Mouse (Mus musculus) neural tube, embryonic 15.5 days (tissue): Measurements from ENCODE around the gene Ddit4. TPM values are rescaled to one million over a fixed set of nuclear protein-coding genes. Genes with fewer than 3 reads are reported as not detected.
"Not testable (repeated sequence)": the region's sequence is repeated elsewhere in the genome, so short reads cannot be mapped to it uniquely, and the experiment has no call there.

Source experiments
- ATAC-seq: fragments of 200-750 bp; cut with Nextera tagmentation; 2 replicates; pipeline ENCODE4 v1.8.0; 2017; ENCODE audit warnings: mild to moderate bottlenecking, moderate TSS enrichment, moderate library complexity; ENCODE audit not compliant: low FRiP score
- H3K27ac ChIP-seq: fragments of 300-500 bp; sonication (generic); replicated peaks from 2 replicates; pipeline ENCODE4 v1.5.1; 2015; ENCODE audit warnings: mild to moderate bottlenecking, inconsistent platforms
- H3K27me3 ChIP-seq: fragments of 300-500 bp; sonication (generic); replicated peaks from 2 replicates; pipeline ENCODE4 v1.6.1; 2015; ENCODE audit warnings: inconsistent platforms
- H3K36me3 ChIP-seq: fragments of 300-500 bp; sonication (generic); 2 replicates; pipeline ENCODE4 v1.6.1; 2015; ENCODE audit warnings: inconsistent platforms
- H3K4me1 ChIP-seq: fragments of 300-500 bp; sonication (generic); 2 replicates; pipeline ENCODE4 v1.6.1; 2015; ENCODE audit warnings: inconsistent platforms
- H3K4me2 ChIP-seq: fragments of 300-500 bp; sonication (generic); 2 replicates; pipeline ENCODE4 v1.6.1; 2015; ENCODE audit warnings: inconsistent platforms, mild to moderate bottlenecking, moderate library complexity
- H3K4me3 ChIP-seq: fragments of 300-500 bp; sonication (generic); replicated peaks from 2 replicates; pipeline ENCODE4 v1.5.1; 2015; ENCODE audit warnings: mild to moderate bottlenecking, inconsistent platforms
- H3K9ac ChIP-seq: fragments of 300-500 bp; sonication (generic); replicated peaks from 2 replicates; pipeline ENCODE4 v1.6.1; 2015; ENCODE audit warnings: mild to moderate bottlenecking, inconsistent platforms
- H3K9me3 ChIP-seq: fragments of 300-500 bp; sonication (generic); replicated peaks from 2 replicates; pipeline ENCODE4 v1.6.1; 2016; ENCODE audit warnings: inconsistent platforms
- WGBS: fragments of 180-500 bp; shearing (Covaris S2); methylation state at CpG from one replicate; pipeline ENCODE4 v1.1.7; 2015; ENCODE audit warnings: mixed read lengths; 5-methylcytosine and 5-hydroxymethylcytosine counted together
- polyA plus RNA-seq: library from polyadenylated mRNA; unstranded; fragments of >200 nt; fragmentation: Nextera tagmentation; extraction: Ambion mirVana; gene quantifications from 2 replicates; pipeline ENCODE4 v1.2.1, GENCODE M21; 2015

The Ddit4 gene
- 80.8 and 91.6 TPM in 2 replicates for polyA plus RNA-seq

GRCm38 (mm10) chr10:59951211-59952151, at the start of gene Ddit4:
Gene Ddit4 (minus strand): TSS chr10:59951834.
- Histone ChIP-seq H3K9me3 (no peaks in the 10 kb centered on the region), H3K36me3 (no peaks in the 10 kb centered on the region), H3K9ac (peak within 1 kb of the TSS; percentile 94), H3K4me2 (peak within 1 kb of the TSS; percentile 94), H3K27me3 (no peaks in the 10 kb centered on the region), H3K4me3 (peak within 1 kb of the TSS; percentile 69), H3K27ac (peak within 1 kb of the TSS; percentile 98), H3K4me1 (peaks cover 36% of the 10 kb centered on the region)
- peak; percentile 96 for ATAC-seq
- WGBS, result under 1% methylated on average over 75 of the region's 76 CpGs

- Histone ChIP-seq H3K27ac (no peak overlapping the region), H3K4me3 (no peak overlapping the region), H3K4me2 (no peak overlapping the region), H3K36me3 (peaks cover 17% of the 10 kb centered on the region; the same call in 1 of the 2 replicates), H3K4me1 (peaks cover 21% of the 10 kb centered on the region), H3K9me3 (no peaks in the 10 kb centered on the region), H3K27me3 (no peaks in the 10 kb centered on the region), H3K9ac (no peak overlapping the region)
- ATAC-seq, result no peak
- 91% methylated on average over 3 of the region's 3 CpGs for WGBS
Observed at GRCm38 (mm10) chr10:59999057-59999456, 47.4 kb upstream of the Ddit4 start.

DNA sequence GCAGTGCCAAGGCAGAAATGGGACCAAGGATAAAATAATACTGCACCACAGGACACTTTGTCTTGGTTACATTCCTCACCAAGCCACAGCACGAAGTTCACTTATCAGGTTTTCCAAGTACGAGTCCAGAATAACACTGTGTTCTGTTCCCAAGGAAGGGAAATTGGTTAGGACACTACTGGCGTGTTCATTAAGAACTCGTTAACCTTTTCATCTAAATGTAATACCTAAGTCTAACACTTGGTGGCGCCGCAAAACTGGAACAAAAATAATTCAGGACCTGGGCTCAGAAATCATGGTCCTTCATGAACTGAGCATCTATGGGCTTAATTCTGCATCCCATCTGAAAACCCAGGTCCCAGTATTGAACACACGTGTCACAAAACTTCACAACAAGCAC, 46.0 kb upstream of the Ddit4 start:
- Histone ChIP-seq H3K9ac (no peak overlapping the region), H3K27ac (no peak overlapping the region), H3K4me3 (no peak overlapping the region), H3K27me3 (no peaks in the 10 kb centered on the region), H3K4me2 (no peak overlapping the region), H3K4me1 (peaks cover 18% of the 10 kb centered on the region), H3K36me3 (peaks cover 17% of the 10 kb centered on the region), H3K9me3 (no peaks in the 10 kb centered on the region)
- ATAC-seq, result no peak
- 21% methylated on average over 7 of the region's 7 CpGs for WGBS

- Histone ChIP-seq H3K36me3 (peaks cover 17% of the 10 kb centered on the region), H3K9me3 (no peaks in the 10 kb centered on the region), H3K4me3 (no peak overlapping the region), H3K27ac (no peak overlapping the region), H3K4me2 (no peak overlapping the region), H3K9ac (no peak overlapping the region), H3K27me3 (no peaks in the 10 kb centered on the region), H3K4me1 (peaks cover 18% of the 10 kb centered on the region)
- ATAC-seq, result no peak
- WGBS, result 94% methylated on average over 6 of the region's 6 CpGs
Observed at GRCm38 (mm10) chr10:59995889-59996288, 44.3 kb upstream of the Ddit4 start.

DNA sequence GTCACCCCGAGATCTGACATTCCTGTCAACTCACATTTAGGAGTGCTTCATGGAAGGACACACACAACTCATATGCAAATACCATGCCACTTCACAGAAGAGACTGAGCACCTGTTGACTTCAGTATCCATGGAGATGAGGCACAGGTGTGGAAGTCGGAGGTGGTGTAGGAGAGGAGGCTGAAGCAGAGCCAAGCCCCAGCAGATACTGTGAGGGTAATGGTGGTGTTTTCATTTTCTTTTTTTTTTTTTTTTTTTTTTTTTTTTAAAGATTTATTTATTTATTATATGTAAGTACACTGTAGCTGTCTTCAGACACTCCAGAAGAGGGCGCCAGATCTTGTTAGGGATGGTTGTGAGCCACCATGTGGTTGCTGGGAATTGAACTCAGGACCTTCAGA, 42.2 kb upstream of the Ddit4 start:
- Histone ChIP-seq H3K4me1 (peaks cover 17% of the 10 kb centered on the region), H3K36me3 (peaks cover 35% of the 10 kb centered on the region)
- H3K9ac ChIP-seq, H3K27ac ChIP-seq, H3K27me3 ChIP-seq, H3K9me3 ChIP-seq, H3K4me2 ChIP-seq, H3K4me3 ChIP-seq, ATAC-seq: not testable (repeated sequence)
- 98% methylated on average over 2 of the region's 3 CpGs for WGBS

DNA sequence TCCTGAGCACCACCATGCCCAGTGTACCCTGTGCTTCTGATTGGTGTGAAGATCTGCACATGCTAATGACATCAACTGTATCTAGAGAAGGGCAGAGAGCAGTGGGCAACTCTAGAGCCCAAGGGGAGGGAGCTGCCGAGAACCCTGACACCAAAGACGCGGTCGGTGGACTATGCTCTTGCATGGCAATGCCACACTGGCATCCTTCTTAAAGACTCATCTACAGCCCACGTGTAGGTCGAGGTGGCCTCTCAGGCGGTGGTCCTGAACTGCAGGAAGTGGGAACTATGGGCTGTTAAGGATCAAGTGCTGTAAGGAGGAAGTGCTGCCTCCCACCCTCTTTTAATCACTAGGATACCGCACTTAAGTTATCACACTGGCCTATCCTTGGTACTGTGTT, 40.4 kb upstream of the Ddit4 start:
- H3K4me1 ChIP-seq, result peaks cover 17% of the 10 kb centered on the region
- H3K27me3 ChIP-seq, result no peaks in the 10 kb centered on the region
- ATAC-seq, result no peak
- 86% methylated on average over 8 of the region's 8 CpGs for WGBS
- no peak overlapping the region for H3K4me3 ChIP-seq
- H3K27ac ChIP-seq, result no peak overlapping the region
- H3K36me3 ChIP-seq, result peaks cover 53% of the 10 kb centered on the region
- H3K9me3 ChIP-seq, result no peaks in the 10 kb centered on the region
- no peak overlapping the region for H3K4me2 ChIP-seq
- H3K9ac ChIP-seq, result no peak overlapping the region

- Histone ChIP-seq H3K9me3 (no peaks in the 10 kb centered on the region), H3K36me3 (peaks cover 55% of the 10 kb centered on the region), H3K27me3 (no peaks in the 10 kb centered on the region), H3K4me2 (no peak overlapping the region), H3K9ac (no peak overlapping the region), H3K4me3 (no peak overlapping the region), H3K4me1 (peaks cover 17% of the 10 kb centered on the region), H3K27ac (no peak overlapping the region)
- no peak for ATAC-seq
- WGBS, result 60% methylated on average over 9 of the region's 9 CpGs
Observed at GRCm38 (mm10) chr10:59991262-59991880, 39.7 kb upstream of the Ddit4 start.

GRCm38 (mm10) chr10:59990393-59990792, 38.8 kb upstream of the Ddit4 start:
- Histone ChIP-seq H3K4me1 (peaks cover 17% of the 10 kb centered on the region), H3K9me3 (no peaks in the 10 kb centered on the region), H3K27ac (no peak overlapping the region), H3K4me3 (no peak overlapping the region), H3K9ac (no peak overlapping the region), H3K36me3 (peaks cover 52% of the 10 kb centered on the region), H3K4me2 (no peak overlapping the region), H3K27me3 (no peaks in the 10 kb centered on the region)
- ATAC-seq, result no peak
- WGBS, result 96% methylated on average over 9 of the region's 9 CpGs

- H3K9ac ChIP-seq, result no peak overlapping the region
- no peak overlapping the region for H3K27ac ChIP-seq
- H3K36me3 ChIP-seq, result peaks cover 49% of the 10 kb centered on the region
- 75% methylated on average over 4 of the region's 4 CpGs for WGBS
- no peaks in the 10 kb centered on the region for H3K27me3 ChIP-seq
- no peak overlapping the region for H3K4me2 ChIP-seq
- ATAC-seq, result no peak
- no peaks in the 10 kb centered on the region for H3K9me3 ChIP-seq
- peaks cover 15% of the 10 kb centered on the region for H3K4me1 ChIP-seq
- no peak overlapping the region for H3K4me3 ChIP-seq
Observed at GRCm38 (mm10) chr10:59988036-59988435, 36.4 kb upstream of the Ddit4 start.

- Histone ChIP-seq H3K27ac (no peak overlapping the region), H3K27me3 (no peaks in the 10 kb centered on the region), H3K4me2 (no peak overlapping the region), H3K4me1 (peaks cover 24% of the 10 kb centered on the region), H3K4me3 (no peak overlapping the region), H3K36me3 (peaks cover 17% of the 10 kb centered on the region), H3K9ac (no peak overlapping the region), H3K9me3 (no peaks in the 10 kb centered on the region)
- WGBS, result 92% methylated on average over 12 of the region's 12 CpGs
- ATAC-seq, result no peak
Observed at GRCm38 (mm10) chr10:59982379-59982873, 30.8 kb upstream of the Ddit4 start.

GRCm38 (mm10) chr10:59981792-59982191, 30.2 kb upstream of the Ddit4 start:
- WGBS, result 87% methylated on average over 9 of the region's 9 CpGs
- ATAC-seq, result no peak
- Histone ChIP-seq H3K9me3 (no peaks in the 10 kb centered on the region), H3K36me3 (peaks cover 12% of the 10 kb centered on the region), H3K4me2 (no peak overlapping the region), H3K27ac (no peak overlapping the region), H3K4me1 (peaks cover 24% of the 10 kb centered on the region), H3K4me3 (no peak overlapping the region), H3K9ac (no peak overlapping the region), H3K27me3 (no peaks in the 10 kb centered on the region)

- H3K9me3 ChIP-seq, result no peaks in the 10 kb centered on the region
- no peaks in the 10 kb centered on the region for H3K27me3 ChIP-seq
- ATAC-seq, result no peak
- H3K9ac ChIP-seq, result no peak overlapping the region
- H3K27ac ChIP-seq, result no peak overlapping the region
- H3K4me3 ChIP-seq, result no peak overlapping the region
- peaks cover 24% of the 10 kb centered on the region for H3K4me1 ChIP-seq
- 89% methylated on average over 4 of the region's 4 CpGs for WGBS
- peaks cover 9% of the 10 kb centered on the region for H3K36me3 ChIP-seq
- H3K4me2 ChIP-seq, result no peak overlapping the region
Observed at GRCm38 (mm10) chr10:59981336-59981735, 29.7 kb upstream of the Ddit4 start.
